Mouse (Mus musculus): ENCODE measurements around the gene Rpl9-ps1. TPM values are rescaled to one million over a fixed set of nuclear protein-coding genes. Genes with fewer than 3 reads are reported as not detected.

The Rpl9-ps1 gene
- polyA plus RNA-seq, 1 experiment, result not detected

GRCm38 (mm10) chr11:83623586-83623985 lies 21.8 kb downstream of the Rpl9-ps1 start:
- Histone ChIP-seq H3K27me3 (ENCODE audit: control insufficient read depth, insufficient read depth, insufficient read length) (no peaks in the 10 kb centered on the region), H3K79me2 (ENCODE audit: control insufficient read depth, insufficient read depth) (no peaks in the 10 kb centered on the region), H3K4me3 (no peak overlapping the region), H3K36me3 (ENCODE audit: control insufficient read depth, insufficient read depth) (no peaks in the 10 kb centered on the region), H3K4me2 (ENCODE audit: low read depth) (no peak overlapping the region), H3ac (ENCODE audit: control insufficient read depth, insufficient read length) (no peak overlapping the region)
- TF ChIP-seq SRF (IDR thresholded peaks at IDR 0.05; ENCODE audit: control insufficient read depth, insufficient read length, low read depth) (no peak), MYOD1 (IDR thresholded peaks at IDR 0.05; ENCODE audit: control insufficient read depth in 1 of 3, insufficient read length in 2 of 3, low read depth in 2 of 3) (no peak), MAX (IDR thresholded peaks at IDR 0.05; ENCODE audit: low read depth) (no peak), CEBPB (IDR thresholded peaks at IDR 0.05; ENCODE audit: insufficient read depth, poor library complexity, severe bottlenecking) (no peak), TCF3 (IDR thresholded peaks at IDR 0.05; ENCODE audit: insufficient read length, low read depth) (no peak), MYOG (IDR thresholded peaks at IDR 0.05; ENCODE audit: control insufficient read depth in 1 of 3, insufficient read depth in 1 of 3, insufficient read length in 2 of 3, low read depth in 2 of 3) (no peak), TCF12 (IDR thresholded peaks at IDR 0.05; ENCODE audit: insufficient read depth, poor library complexity, severe bottlenecking) (no peak), POLR2AphosphoS2 (IDR thresholded peaks at IDR 0.05; ENCODE audit: insufficient read length, low read depth) (no peak), USF1 (IDR thresholded peaks at IDR 0.05; ENCODE audit: low read depth) (no peak), REST (IDR thresholded peaks at IDR 0.05; ENCODE audit: insufficient read depth, insufficient read length) (no peak), E2F4 (IDR thresholded peaks at IDR 0.05; ENCODE audit: insufficient read depth) (no peak), POLR2A (IDR thresholded peaks at IDR 0.05; ENCODE audit: insufficient read length, low read depth) (no peak)

- H3K79me2 ChIP-seq (ENCODE audit: control insufficient read depth, insufficient read depth), result no peaks in the 10 kb centered on the region
These were observed 26.4 kb downstream of the Rpl9-ps1 start for GRCm38 (mm10) chr11:83619037-83619436.

GRCm38 (mm10) chr11:83618238-83618637 lies 27.2 kb downstream of the Rpl9-ps1 start:
- no peak for TF ChIP-seq SRF (IDR thresholded peaks at IDR 0.05; ENCODE audit: control insufficient read depth, insufficient read length, low read depth)
- no peak for TF ChIP-seq E2F4 (IDR thresholded peaks at IDR 0.05; ENCODE audit: insufficient read depth)
- no peak for TF ChIP-seq REST (IDR thresholded peaks at IDR 0.05; ENCODE audit: insufficient read depth, insufficient read length)
- TF ChIP-seq MYOD1 (IDR thresholded peaks at IDR 0.05; ENCODE audit: control insufficient read depth in 1 of 3, insufficient read length in 2 of 3, low read depth in 2 of 3), result no peak
- no peak for TF ChIP-seq USF1 (IDR thresholded peaks at IDR 0.05; ENCODE audit: low read depth)
- no peak for TF ChIP-seq MAX (IDR thresholded peaks at IDR 0.05; ENCODE audit: low read depth)
- TF ChIP-seq TCF3 (IDR thresholded peaks at IDR 0.05; ENCODE audit: insufficient read length, low read depth), result no peak
- TF ChIP-seq POLR2AphosphoS2 (IDR thresholded peaks at IDR 0.05; ENCODE audit: insufficient read length, low read depth), result no peak
- TF ChIP-seq CEBPB (IDR thresholded peaks at IDR 0.05; ENCODE audit: insufficient read depth, poor library complexity, severe bottlenecking), result no peak
- no peak for TF ChIP-seq TCF12 (IDR thresholded peaks at IDR 0.05; ENCODE audit: insufficient read depth, poor library complexity, severe bottlenecking)
- no peak for TF ChIP-seq POLR2A (IDR thresholded peaks at IDR 0.05; ENCODE audit: insufficient read length, low read depth)
- no peak for TF ChIP-seq MYOG (IDR thresholded peaks at IDR 0.05; ENCODE audit: control insufficient read depth in 1 of 3, insufficient read depth in 1 of 3, insufficient read length in 2 of 3, low read depth in 2 of 3)

More at GRCm38 (mm10) chr11:83619037-83619436, 26.4 kb downstream of the Rpl9-ps1 start:
- Histone ChIP-seq H3K4me2 (ENCODE audit: low read depth) (no peak overlapping the region), H3K4me3 (no peak overlapping the region), H3K36me3 (ENCODE audit: control insufficient read depth, insufficient read depth) (no peaks in the 10 kb centered on the region), H3ac (ENCODE audit: control insufficient read depth, insufficient read length) (no peak overlapping the region), H3K27me3 (ENCODE audit: control insufficient read depth, insufficient read depth, insufficient read length) (no peaks in the 10 kb centered on the region)
- TF ChIP-seq REST (IDR thresholded peaks at IDR 0.05; ENCODE audit: insufficient read depth, insufficient read length) (no peak), USF1 (IDR thresholded peaks at IDR 0.05; ENCODE audit: low read depth) (no peak), MAX (IDR thresholded peaks at IDR 0.05; ENCODE audit: low read depth) (no peak), TCF3 (IDR thresholded peaks at IDR 0.05; ENCODE audit: insufficient read length, low read depth) (no peak), CEBPB (IDR thresholded peaks at IDR 0.05; ENCODE audit: insufficient read depth, poor library complexity, severe bottlenecking) (no peak), MYOD1 (IDR thresholded peaks at IDR 0.05; ENCODE audit: control insufficient read depth in 1 of 3, insufficient read length in 2 of 3, low read depth in 2 of 3) (no peak), MYOG (IDR thresholded peaks at IDR 0.05; ENCODE audit: control insufficient read depth in 1 of 3, insufficient read depth in 1 of 3, insufficient read length in 2 of 3, low read depth in 2 of 3) (no peak), POLR2AphosphoS2 (IDR thresholded peaks at IDR 0.05; ENCODE audit: insufficient read length, low read depth) (no peak), TCF12 (IDR thresholded peaks at IDR 0.05; ENCODE audit: insufficient read depth, poor library complexity, severe bottlenecking) (no peak), E2F4 (IDR thresholded peaks at IDR 0.05; ENCODE audit: insufficient read depth) (no peak)

DNA sequence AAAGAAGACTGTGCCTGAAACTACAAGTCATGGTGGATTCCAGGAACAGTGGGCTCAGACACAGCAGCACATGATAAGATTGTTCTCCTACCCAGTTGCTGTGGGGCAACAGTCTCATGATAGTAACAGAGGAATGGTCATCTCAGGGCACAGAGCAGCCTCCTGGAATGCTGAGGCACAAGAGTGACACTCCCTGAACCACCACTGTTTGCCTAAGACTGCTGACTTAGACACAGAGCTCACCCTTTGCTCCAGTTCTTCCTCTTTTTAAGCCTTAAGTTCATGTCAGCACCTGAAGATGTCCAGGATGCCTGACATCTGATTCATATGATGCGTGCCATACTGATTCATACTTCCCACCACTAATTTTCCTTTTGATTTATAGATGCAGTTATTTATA lies 28.8 kb downstream of the Rpl9-ps1 start:
- no peaks in the 10 kb centered on the region for H3K36me3 ChIP-seq (ENCODE audit: control insufficient read depth, insufficient read depth)
- no peak for TF ChIP-seq E2F4 (IDR thresholded peaks at IDR 0.05; ENCODE audit: insufficient read depth)
- no peak for TF ChIP-seq TCF3 (IDR thresholded peaks at IDR 0.05; ENCODE audit: insufficient read length, low read depth)
- TF ChIP-seq MYOD1 (IDR thresholded peaks at IDR 0.05; ENCODE audit: control insufficient read depth in 1 of 3, insufficient read length in 2 of 3, low read depth in 2 of 3), result no peak
- TF ChIP-seq USF1 (IDR thresholded peaks at IDR 0.05; ENCODE audit: low read depth), result no peak
- H3ac ChIP-seq (ENCODE audit: control insufficient read depth, insufficient read length), result no peak overlapping the region
- no peaks in the 10 kb centered on the region for H3K27me3 ChIP-seq (ENCODE audit: control insufficient read depth, insufficient read depth, insufficient read length)
- no peak overlapping the region for H3K4me2 ChIP-seq (ENCODE audit: low read depth)
- H3K79me2 ChIP-seq (ENCODE audit: control insufficient read depth, insufficient read depth), result no peaks in the 10 kb centered on the region
- no peak overlapping the region for H3K4me3 ChIP-seq

More at GRCm38 (mm10) chr11:83618238-83618637, 27.2 kb downstream of the Rpl9-ps1 start:
- Histone ChIP-seq H3K4me3 (no peak overlapping the region), H3ac (ENCODE audit: control insufficient read depth, insufficient read length) (no peak overlapping the region), H3K36me3 (ENCODE audit: control insufficient read depth, insufficient read depth) (no peaks in the 10 kb centered on the region), H3K79me2 (ENCODE audit: control insufficient read depth, insufficient read depth) (no peaks in the 10 kb centered on the region), H3K4me2 (ENCODE audit: low read depth) (no peak overlapping the region), H3K27me3 (ENCODE audit: control insufficient read depth, insufficient read depth, insufficient read length) (no peaks in the 10 kb centered on the region)

DNA sequence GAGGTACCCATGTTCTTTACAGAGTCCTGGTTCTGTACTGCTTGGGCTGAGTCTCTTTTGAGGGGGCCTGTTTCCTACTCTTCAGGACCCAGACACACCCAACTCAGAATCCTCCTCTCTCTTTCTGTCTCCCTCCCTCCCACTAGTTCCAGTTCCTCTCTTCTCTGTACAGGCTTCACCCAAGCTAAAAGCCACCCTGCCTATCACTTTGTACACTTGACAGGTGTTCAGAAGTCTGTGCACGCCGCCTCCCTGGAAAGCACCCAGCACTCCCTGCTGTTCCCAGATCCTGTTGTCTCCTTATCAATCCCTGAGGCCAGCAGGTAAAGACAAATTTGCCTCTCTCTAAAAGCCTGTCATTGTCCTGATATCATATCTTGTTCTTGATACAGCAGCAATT lies 34.5 kb downstream of the Rpl9-ps1 start:
- Histone ChIP-seq H3ac (ENCODE audit: control insufficient read depth, insufficient read length) (no peak overlapping the region), H3K4me2 (ENCODE audit: low read depth) (no peak overlapping the region), H3K27me3 (ENCODE audit: control insufficient read depth, insufficient read depth, insufficient read length) (no peaks in the 10 kb centered on the region), H3K4me3 (no peak overlapping the region), H3K36me3 (ENCODE audit: control insufficient read depth, insufficient read depth) (no peaks in the 10 kb centered on the region), H3K79me2 (ENCODE audit: control insufficient read depth, insufficient read depth) (no peaks in the 10 kb centered on the region)
- TF ChIP-seq POLR2A (IDR thresholded peaks at IDR 0.05; ENCODE audit: insufficient read length, low read depth) (no peak), MYOD1 (IDR thresholded peaks at IDR 0.05; ENCODE audit: control insufficient read depth in 1 of 3, insufficient read length in 2 of 3, low read depth in 2 of 3) (no peak), REST (IDR thresholded peaks at IDR 0.05; ENCODE audit: insufficient read depth, insufficient read length) (no peak), USF1 (IDR thresholded peaks at IDR 0.05; ENCODE audit: low read depth) (no peak), CEBPB (IDR thresholded peaks at IDR 0.05; ENCODE audit: insufficient read depth, poor library complexity, severe bottlenecking) (no peak), E2F4 (IDR thresholded peaks at IDR 0.05; ENCODE audit: insufficient read depth) (no peak), SRF (IDR thresholded peaks at IDR 0.05; ENCODE audit: control insufficient read depth, insufficient read length, low read depth) (no peak), POLR2AphosphoS2 (IDR thresholded peaks at IDR 0.05; ENCODE audit: insufficient read length, low read depth) (no peak), TCF3 (IDR thresholded peaks at IDR 0.05; ENCODE audit: insufficient read length, low read depth) (no peak), TCF12 (IDR thresholded peaks at IDR 0.05; ENCODE audit: insufficient read depth, poor library complexity, severe bottlenecking) (no peak), MYOG (IDR thresholded peaks at IDR 0.05; ENCODE audit: control insufficient read depth in 1 of 3, insufficient read depth in 1 of 3, insufficient read length in 2 of 3, low read depth in 2 of 3) (no peak), MAX (IDR thresholded peaks at IDR 0.05; ENCODE audit: low read depth) (no peak)
